24 mouse cellular contexts compared by ENCODE assay signal in genomic region chr5:37184605-37185004, GRCm38 (mm10). TPM values are rescaled to one million over a fixed set of nuclear protein-coding genes. Genes with fewer than 3 reads are reported as not detected.
DNase-seq lines count a peak whose midpoint lies in the region; ATAC-seq and TF ChIP-seq lines count a peak whose summit lies in the region.
"Had no signal": no experiment of that assay in that cellular context is flagged by ENCODE, and none has a peak within 500 bp of the region (broad histone marks: within the 10 kb centered on the region; RNA-seq: fewer than 3 reads in every experiment).

No protein-coding gene starts in this region.

- no peak overlapping the region for H3K27ac ChIP-seq in forebrain, embryonic 14.5 days (ENCODE audit: low read depth, low read length)
- H3K27ac ChIP-seq in forebrain, embryonic 10.5 days = no peak overlapping the region
- H3K27ac ChIP-seq in forebrain, postnatal 0 days (ENCODE audit: low read depth, low read length) = no peak overlapping the region
- no peak overlapping the region for H3K27ac ChIP-seq in forebrain, embryonic 16.5 days (ENCODE audit: low read length)
- H3K27ac ChIP-seq: embryonic facial prominence, embryonic 13.5 days; embryonic facial prominence, embryonic 15.5 days had no signal

- H3K9ac ChIP-seq in forebrain, embryonic 14.5 days (ENCODE audit: low read length) = no peak overlapping the region
- no peak overlapping the region for H3K9ac ChIP-seq in forebrain, postnatal 0 days
- no peak overlapping the region for H3K9ac ChIP-seq in forebrain, embryonic 16.5 days (replicated peaks; ENCODE audit: low read depth, low read length)
- H3K9ac ChIP-seq: embryonic facial prominence, embryonic 13.5 days; embryonic facial prominence, embryonic 15.5 days had no signal

- TF ChIP-seq POLR2A in brain, embryonic 14.5 days (IDR thresholded peaks at IDR 0.05; ENCODE audit: borderline replicate concordance, extremely low read depth, insufficient read depth, insufficient read length, poor library complexity, severe bottlenecking) = no peak

- ATAC-seq in forebrain, embryonic 14.5 days = no peak
- peak; percentile 60 for ATAC-seq in forebrain, postnatal 0 days
- ATAC-seq in forebrain, embryonic 16.5 days = no peak
- ATAC-seq: activated CD4-positive, CD25-positive, alpha-beta regulatory T cell, adult 4 months; Patski had no signal

- H3K27me3 ChIP-seq in forebrain, embryonic 14.5 days (replicated peaks; ENCODE audit: control insufficient read depth, insufficient read depth, low read length) = no peaks in the 10 kb centered on the region
- no peaks in the 10 kb centered on the region for H3K27me3 ChIP-seq in forebrain, embryonic 10.5 days (ENCODE audit: poor library complexity, severe bottlenecking)
- H3K27me3 ChIP-seq in forebrain, postnatal 0 days (ENCODE audit: insufficient read depth, low read length) = no peaks in the 10 kb centered on the region
- no peaks in the 10 kb centered on the region for H3K27me3 ChIP-seq in forebrain, embryonic 16.5 days (replicated peaks; ENCODE audit: control insufficient read depth, insufficient read depth, low read length)
- H3K27me3 ChIP-seq: embryonic facial prominence, embryonic 13.5 days; embryonic facial prominence, embryonic 15.5 days had no signal

- no peak overlapping the region for H3K4me3 ChIP-seq in forebrain, embryonic 14.5 days (ENCODE audit: low read depth, low read length)
- no peak overlapping the region for H3K4me3 ChIP-seq in forebrain, embryonic 10.5 days
- H3K4me3 ChIP-seq in forebrain, postnatal 0 days (ENCODE audit: low read depth, low read length) = no peak overlapping the region
- no peak overlapping the region for H3K4me3 ChIP-seq in forebrain, embryonic 16.5 days (replicated peaks; ENCODE audit: low read length)
- H3K4me3 ChIP-seq: embryonic facial prominence, embryonic 13.5 days; embryonic facial prominence, embryonic 15.5 days; erythroblast, embryonic 14.5 days had no signal

- H3K4me2 ChIP-seq in forebrain, embryonic 14.5 days (ENCODE audit: low read length) = no peak overlapping the region
- H3K4me2 ChIP-seq in forebrain, postnatal 0 days (ENCODE audit: low read depth) = no peak overlapping the region
- H3K4me2 ChIP-seq in forebrain, embryonic 16.5 days (ENCODE audit: low read length) = no peak overlapping the region
- H3K4me2 ChIP-seq: embryonic facial prominence, embryonic 13.5 days; embryonic facial prominence, embryonic 15.5 days had no signal

- no peaks in the 10 kb centered on the region for H3K9me3 ChIP-seq in forebrain, embryonic 14.5 days (replicated peaks; ENCODE audit: control insufficient read depth, low read length)
- no peaks in the 10 kb centered on the region; the same call in 1 of the 2 replicates for H3K9me3 ChIP-seq in forebrain, embryonic 10.5 days
- no peaks in the 10 kb centered on the region for H3K9me3 ChIP-seq in forebrain, postnatal 0 days (ENCODE audit: low read length)
- no peaks in the 10 kb centered on the region for H3K9me3 ChIP-seq in forebrain, embryonic 16.5 days (ENCODE audit: control insufficient read depth, low read length)
- H3K9me3 ChIP-seq: embryonic facial prominence, embryonic 13.5 days; embryonic facial prominence, embryonic 15.5 days had no signal

- DNase-seq in forebrain, embryonic 14.5 days (ENCODE audit: low spot score) = peak; percentile 15
- no peak for DNase-seq in forebrain, embryonic 10.5 days (ENCODE audit: extremely low spot score, low spot score)
- no peak for DNase-seq in forebrain, postnatal 0 days
- peak; percentile 52 for DNase-seq in MN1 (ENCODE audit: low spot score)
- DNase-seq in brain, embryonic 14.5 days (ENCODE audit: low read depth) = peak; percentile 25
- DNase-seq in heart, postnatal 14 days = no peak
- DNase-seq: adrenal gland, adult 8-10 months; adrenal gland, postnatal 14 days; adrenal gland, postnatal 36 days; cerebellum, adult 11 months; cerebellum, adult 18-20 months; cerebellum, adult 8-10 months; cerebellum, adult 9-11 months; cerebellum, postnatal 14 days; cerebellum, postnatal 36 days; embryo, embryonic 11 days had no signal

- intact Hi-C loops in heart, postnatal 14 days (cut with DNase I) = no loop called here

- no peaks in the 10 kb centered on the region for H3K4me1 ChIP-seq in forebrain, embryonic 14.5 days (ENCODE audit: control insufficient read depth, insufficient read depth, low read length)
- no peaks in the 10 kb centered on the region for H3K4me1 ChIP-seq in forebrain, embryonic 10.5 days
- H3K4me1 ChIP-seq in forebrain, postnatal 0 days (ENCODE audit: insufficient read depth) = no peaks in the 10 kb centered on the region
- no peaks in the 10 kb centered on the region for H3K4me1 ChIP-seq in forebrain, embryonic 16.5 days (replicated peaks; ENCODE audit: control insufficient read depth, insufficient read depth, low read length)
- H3K4me1 ChIP-seq: embryonic facial prominence, embryonic 13.5 days; embryonic facial prominence, embryonic 15.5 days had no signal

- WGBS in forebrain, embryonic 14.5 days = 65% methylated on average over 7 of the region's 7 CpGs
- WGBS in forebrain, embryonic 10.5 days = 78% methylated on average over 7 of the region's 7 CpGs
- 55% methylated on average over 7 of the region's 7 CpGs for WGBS in forebrain, postnatal 0 days
- WGBS in forebrain, embryonic 16.5 days = 68% methylated on average over 7 of the region's 7 CpGs

- no peaks in the 10 kb centered on the region for H3K36me3 ChIP-seq in forebrain, embryonic 14.5 days (ENCODE audit: control insufficient read depth, insufficient read depth, low read length)
- no peaks in the 10 kb centered on the region for H3K36me3 ChIP-seq in forebrain, embryonic 10.5 days (replicated peaks)
- no peaks in the 10 kb centered on the region for H3K36me3 ChIP-seq in forebrain, postnatal 0 days (ENCODE audit: insufficient read depth)
- H3K36me3 ChIP-seq in forebrain, embryonic 16.5 days (ENCODE audit: control insufficient read depth, insufficient read depth) = no peaks in the 10 kb centered on the region
- H3K36me3 ChIP-seq: embryonic facial prominence, embryonic 13.5 days; embryonic facial prominence, embryonic 15.5 days had no signal

- TF ChIP-seq CTCF in forebrain, postnatal 0 days (IDR thresholded peaks at IDR 0.05; ENCODE audit: low read depth) = no peak
- TF ChIP-seq CTCF in brain, embryonic 14.5 days (IDR thresholded peaks at IDR 0.05; ENCODE audit: borderline replicate concordance, extremely low read depth, insufficient read depth, insufficient read length) = no peak

RNA-seq across cellular contexts. Expression of gene Crmp1, which starts 57.1 kb away (rescaled TPM):
- polyA plus RNA-seq in forebrain, embryonic 14.5 days (2014; fragmentation: Nextera tagmentation; extraction: Ambion mirVana) = 654 and 880 TPM in 2 replicates
- polyA plus RNA-seq in forebrain, embryonic 10.5 days (2016; fragmentation: Nextera tagmentation; extraction: Ambion mirVana) = 96.5 and 106 TPM in 2 replicates
- 965 and 1,074 TPM in 2 replicates for total RNA-seq in forebrain, postnatal 0 days (2014; rRNA removed)
- 1,043 and 1,136 TPM in 2 replicates for polyA plus RNA-seq in forebrain, postnatal 0 days (2015; fragmentation: Nextera tagmentation; extraction: Ambion mirVana)
- polyA plus RNA-seq in forebrain, embryonic 16.5 days (2015; fragmentation: Nextera tagmentation; extraction: Ambion mirVana) = 915 and 954 TPM in 2 replicates
- polyA plus RNA-seq in brain, embryonic 14.5 days (2012; rRNA removed) = 866 and 1,134 TPM in 2 replicates
- 1 to 10 TPM; 1.1 to 4.2 TPM for total RNA-seq in heart, postnatal 14 days (2021)
- total RNA-seq: common myeloid progenitor, adult 5-6 weeks; MEL had no signal
- polyA plus RNA-seq: erythroblast, embryonic 14.5 days had no signal

Comparison
In these comparisons a context has a peak if more than half of its experiments do, and no peak if none do; other contexts are left out.
1. DNase-seq: peak in forebrain, embryonic 14.5 days (single experiment), MN1 (single experiment) and brain, embryonic 14.5 days (single experiment); none in forebrain, embryonic 10.5 days (single experiment), forebrain, postnatal 0 days (single experiment) and heart, postnatal 14 days (0 of 2).